Mouse (Mus musculus): Measurements from ENCODE around the gene Tspan17.

The Tspan17 gene

DNA sequence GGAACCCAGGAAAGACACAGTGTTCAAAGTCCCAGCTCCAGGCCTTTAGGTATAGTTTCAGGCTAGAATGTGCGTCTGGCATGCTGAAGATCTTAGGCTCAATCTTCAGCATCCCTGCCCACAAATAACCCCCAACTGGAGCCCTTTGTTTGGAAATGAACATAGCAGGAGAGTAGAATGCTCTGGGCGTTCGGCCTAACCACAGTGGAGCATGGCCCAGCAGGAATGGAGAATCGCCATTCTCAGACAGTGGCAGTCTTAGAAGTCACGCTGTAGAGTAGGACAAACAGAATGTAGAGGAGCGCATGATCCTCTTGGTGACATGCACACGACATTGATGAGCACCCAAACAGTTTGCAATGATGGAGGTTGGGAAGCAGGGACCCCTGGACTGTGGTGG is 28.3 kb upstream of the Tspan17 start:
- WGBS = 46% methylated on average over 7 of the region's 7 CpGs

DNA sequence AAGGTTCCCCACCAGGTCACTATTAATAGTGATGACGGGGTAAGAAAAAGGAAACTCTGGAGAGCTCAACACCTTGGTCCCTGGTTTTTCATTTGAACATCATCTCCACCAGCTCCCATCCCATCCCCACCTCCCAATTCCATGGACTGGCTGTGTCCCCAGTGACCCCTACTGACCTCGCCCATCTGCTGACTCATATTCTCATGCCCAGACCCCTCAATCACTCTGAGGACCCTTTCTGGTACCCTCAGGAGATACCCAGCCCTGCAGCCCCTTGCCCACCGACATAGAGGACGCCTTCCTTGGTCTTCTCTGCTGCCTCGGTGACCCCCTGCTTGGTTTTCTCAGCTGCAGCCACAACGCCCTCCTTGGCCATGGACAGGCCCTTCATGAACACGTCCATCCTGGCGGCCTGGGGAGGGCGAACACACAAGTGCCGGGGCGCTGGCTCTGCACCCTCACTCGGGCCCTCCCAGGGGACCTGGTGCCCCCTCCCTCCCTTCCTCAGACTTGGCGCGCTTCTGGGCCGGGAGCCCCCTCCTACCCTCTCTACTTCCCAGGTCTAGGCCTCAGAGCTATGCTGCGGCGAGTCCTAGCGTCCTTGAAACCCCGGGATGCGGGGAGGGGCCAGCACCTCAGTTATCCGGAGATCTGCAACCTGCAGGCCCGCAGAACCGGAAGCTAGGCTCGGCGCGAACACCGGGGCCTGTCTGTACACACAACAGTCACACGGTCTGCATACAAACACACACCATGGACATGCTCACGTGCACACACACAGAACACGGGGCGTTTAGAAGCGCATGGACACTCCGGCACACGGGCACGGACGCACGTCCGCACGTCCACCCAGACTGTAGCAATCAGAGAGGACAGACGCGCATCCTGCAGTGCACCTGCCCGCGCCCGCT is 23.6 kb upstream of the Tspan17 start:
- WGBS = 5% methylated on average over 44 of the region's 44 CpGs

DNA sequence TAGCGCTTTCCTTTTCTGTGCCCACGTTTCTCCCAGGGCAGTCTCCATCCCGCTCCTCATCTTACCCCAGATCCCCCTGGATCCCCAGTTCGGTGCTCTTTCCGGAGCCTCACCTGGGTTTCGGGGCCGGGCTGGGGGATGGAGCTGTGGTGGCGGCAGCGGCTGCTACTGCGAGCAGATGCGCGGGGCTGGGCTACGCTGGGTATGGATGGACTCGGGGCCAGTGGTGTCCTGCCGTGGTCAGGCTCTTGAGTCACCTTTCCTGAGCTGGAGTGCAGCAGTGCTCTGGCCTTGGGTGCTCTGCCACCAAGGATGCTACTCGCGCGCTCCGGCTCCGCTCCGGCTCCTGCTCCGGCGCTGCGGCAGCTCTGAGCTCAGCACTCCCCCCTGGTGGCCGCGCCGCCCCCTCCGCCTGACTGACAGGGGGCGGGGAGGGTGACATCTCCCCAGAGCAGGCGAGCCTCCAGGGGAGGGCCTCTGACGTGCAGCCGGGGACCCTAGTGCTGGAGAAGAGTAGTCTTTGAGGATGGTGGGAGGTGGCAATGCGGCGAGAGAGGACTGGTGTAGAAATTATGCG is 22.9 kb upstream of the Tspan17 start, which contains the start of gene Sncb:
Sncb (minus strand) TSS at position 404 of the 577 bp plus-strand sequence.
- under 1% methylated on average over 35 of the region's 35 CpGs for WGBS

DNA sequence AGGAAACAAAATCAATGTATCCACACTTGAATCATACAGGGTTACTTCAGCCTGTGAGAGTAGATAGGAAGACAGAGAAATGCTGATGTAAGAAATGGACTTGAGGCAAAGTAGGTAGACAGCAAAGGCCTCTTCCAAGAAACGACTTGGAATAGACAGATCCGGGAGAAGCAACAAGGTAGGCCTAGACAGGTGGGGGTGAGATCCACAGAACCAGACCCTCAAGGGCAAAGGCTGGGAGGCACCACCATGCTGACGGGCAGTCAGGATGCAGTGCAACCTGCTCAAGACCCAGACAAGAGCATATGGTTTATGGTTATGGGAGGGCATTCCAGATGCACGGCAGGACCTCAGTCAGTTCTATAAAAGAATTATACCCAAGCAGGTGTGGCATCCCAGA is 22.2 kb upstream of the Tspan17 start:
- WGBS = 72% methylated on average over 4 of the region's 4 CpGs

DNA sequence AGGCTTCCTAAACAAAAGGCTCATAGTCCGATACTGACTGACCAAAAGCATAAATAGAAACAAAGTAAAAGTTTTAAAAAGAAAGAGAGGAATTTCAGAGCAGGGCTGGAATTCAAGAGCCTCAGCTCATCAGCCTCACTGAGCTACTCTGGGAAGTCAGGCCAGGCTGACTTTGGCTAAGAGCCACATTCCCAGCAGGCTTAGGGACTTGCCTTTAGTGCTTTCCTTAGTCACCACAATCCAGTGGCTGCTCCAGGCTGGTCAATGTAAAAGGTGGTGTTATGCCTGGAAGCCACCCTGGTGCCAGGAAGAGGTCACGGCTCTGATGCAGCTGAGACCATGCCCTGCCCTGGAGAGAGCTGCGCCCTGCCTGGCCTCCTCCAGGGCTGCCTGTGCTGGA is 8.6 kb upstream of the Tspan17 start:
- 55% methylated on average over 3 of the region's 3 CpGs for whole genome bisulfite sequencing

DNA sequence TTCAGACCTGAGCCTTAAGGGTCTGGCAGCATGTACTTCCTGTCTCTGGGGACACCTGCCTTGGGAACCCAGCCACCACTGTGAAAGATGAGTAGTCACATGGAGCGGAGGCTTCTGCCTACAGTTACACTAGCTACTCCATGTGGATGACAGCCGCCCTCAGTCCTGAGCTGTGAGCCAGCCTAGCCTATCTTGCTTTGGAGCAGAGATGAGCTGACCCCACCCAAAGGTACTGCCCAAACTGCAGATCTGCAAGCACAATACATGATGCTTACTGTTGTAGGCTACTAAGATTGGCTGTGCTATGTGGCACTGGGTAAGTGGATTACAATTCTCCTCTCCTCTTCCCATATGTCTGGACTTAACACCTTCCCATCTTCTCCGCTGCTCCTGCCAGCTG is 8.1 kb upstream of the Tspan17 start:
- 60% methylated on average over 3 of the region's 3 CpGs for WGBS

DNA sequence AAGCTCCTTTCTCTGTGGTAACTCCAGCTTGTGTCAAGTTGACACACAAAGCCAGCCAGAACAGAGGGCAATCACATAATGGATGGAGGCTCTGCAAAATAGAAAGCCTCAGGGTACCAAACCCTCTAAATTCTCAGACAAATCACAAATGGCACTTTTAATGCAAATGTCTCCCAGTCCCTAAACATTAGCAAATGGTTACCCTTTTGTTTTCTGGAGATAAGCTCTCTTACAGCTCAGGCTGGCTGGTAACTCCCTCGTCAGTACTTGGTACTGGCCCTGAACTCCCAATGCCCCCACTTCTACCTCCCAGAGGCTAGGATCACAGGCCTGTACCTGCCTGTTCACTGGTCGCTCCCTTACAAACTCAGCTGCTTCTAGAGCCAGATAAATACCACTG is 5.9 kb upstream of the Tspan17 start:
- 75% methylated on average over 2 of the region's 2 CpGs for WGBS

DNA sequence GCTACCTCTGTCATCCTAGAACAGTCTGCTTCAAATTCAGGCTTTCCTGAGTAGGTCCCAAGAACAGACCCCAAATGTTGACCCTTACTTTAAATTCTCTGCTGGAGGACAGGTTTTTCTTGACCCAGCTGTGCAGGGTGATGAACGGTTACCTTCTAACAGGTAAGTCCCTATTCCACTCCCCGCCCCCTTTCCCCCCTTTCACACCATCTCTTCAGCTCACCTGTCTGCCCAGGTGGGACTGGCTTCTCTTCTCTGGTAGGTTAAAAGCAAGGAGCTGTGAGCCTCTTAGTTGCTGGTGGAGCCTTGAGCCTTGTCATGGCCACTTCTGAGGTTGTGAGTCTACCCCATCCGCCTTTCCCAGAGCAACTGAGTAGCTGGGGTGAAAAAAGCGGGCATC is 5.5 kb upstream of the Tspan17 start, which contains the start of gene Eif4e1b:
Eif4e1b (plus strand) TSS at position 301 of the 400 bp plus-strand sequence.
- 91% methylated on average over 4 of the region's 4 CpGs for WGBS

DNA sequence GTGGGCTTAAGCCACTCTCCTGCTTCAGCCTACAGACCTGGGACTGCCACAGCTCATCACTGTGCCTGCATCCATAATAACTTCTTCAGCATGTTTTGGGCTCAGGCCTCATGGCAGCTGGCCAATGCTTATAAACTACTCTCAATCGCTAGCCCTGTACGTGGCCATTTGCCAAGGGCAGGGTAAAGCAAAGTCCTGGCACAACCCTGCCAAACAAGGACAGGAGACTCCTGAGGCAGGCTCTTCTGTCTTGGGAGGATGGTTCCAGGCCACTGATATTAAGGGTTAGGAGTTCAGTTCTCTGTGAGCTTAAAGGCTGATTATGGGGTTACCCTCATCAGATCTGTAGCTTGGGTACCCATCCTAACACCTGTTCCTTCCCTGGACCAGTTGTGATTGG is 1.6 kb upstream of the Tspan17 start:
- WGBS = 28% methylated on average over 2 of the region's 2 CpGs

DNA sequence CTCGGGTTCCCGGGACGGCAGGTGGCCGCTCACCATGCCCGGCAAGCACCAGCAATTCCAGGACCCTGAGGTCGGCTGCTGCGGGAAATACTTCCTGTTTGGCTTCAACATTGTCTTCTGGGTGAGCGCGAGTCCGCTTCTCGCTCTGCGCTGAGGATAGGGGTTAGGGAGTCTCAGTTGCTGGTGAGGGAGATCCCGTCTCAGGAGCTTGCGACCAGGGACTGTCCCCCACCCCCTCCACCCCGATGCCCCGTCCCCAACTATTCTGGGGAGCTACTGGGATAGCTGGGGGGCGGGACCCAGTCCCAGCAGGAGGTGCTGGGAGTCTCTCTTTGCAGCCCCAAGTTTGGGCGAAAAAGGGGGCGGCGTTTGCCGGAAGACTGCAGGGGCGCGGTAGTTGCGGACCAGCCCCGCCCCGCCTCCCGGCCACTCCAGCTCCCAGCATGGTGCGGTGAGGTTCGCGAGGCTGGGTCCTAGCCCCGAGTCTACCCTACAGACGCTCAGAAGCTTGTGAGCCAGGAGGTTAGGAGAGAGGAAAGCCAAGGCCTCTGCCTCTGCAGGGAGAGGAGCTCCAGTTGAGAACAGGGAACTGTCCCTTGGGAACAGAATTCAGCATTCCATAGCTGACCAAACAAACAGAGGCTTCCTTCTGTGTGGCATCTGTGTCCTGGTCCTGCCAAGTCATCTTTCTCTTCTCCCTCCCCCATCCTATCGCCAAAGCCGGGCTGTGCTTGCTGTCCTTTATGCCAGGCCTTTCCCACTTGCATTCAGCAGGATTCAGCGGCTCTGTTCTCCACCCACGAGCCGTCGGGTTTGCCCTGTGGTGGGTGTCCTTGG is 602 bp downstream of the Tspan17 start:
- 1% methylated on average over 37 of the region's 38 CpGs for WGBS

DNA sequence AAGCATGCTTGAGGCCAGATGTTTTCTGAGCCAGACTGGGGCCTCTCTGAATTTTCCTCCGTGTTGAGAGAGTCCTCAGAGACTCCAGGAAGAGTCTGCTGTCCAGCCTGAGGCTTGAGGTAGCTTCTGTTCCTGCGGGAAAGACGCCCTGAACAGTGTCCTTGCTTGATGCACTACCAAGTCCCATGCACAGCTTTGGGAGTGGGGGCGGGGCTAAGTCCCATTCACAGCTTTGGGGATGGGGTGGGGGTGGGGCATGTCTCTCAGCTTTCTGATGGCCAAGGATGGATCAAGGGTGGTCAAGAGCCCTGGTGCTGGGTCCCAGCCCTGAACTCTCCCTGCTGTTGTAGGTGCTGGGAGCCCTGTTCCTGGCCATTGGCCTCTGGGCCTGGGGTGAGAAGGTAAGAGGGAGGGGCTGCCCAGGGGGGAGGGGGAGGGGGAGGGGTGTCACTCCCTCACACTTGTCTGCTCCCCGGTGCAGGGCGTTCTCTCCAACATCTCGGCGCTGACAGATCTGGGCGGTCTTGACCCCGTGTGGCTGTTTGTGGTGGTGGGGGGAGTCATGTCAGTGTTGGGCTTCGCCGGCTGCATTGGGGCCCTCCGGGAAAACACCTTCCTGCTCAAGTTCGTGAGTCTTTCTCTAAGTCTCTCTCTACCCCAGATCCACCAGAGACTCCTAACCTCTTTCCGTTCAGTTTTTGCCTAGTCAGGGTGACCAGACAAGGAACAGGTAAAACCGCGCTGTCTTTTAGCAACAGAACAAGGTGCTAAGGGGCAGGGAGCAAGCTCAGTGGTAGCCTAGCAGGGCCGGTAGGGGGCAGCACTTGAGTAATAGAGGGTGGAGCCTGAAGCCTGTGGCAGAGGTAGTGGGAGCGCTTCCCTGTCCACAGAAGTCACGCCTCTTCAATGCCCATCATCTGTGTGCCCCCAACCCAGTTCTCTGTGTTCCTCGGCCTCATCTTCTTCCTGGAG is 3.4 kb downstream of the Tspan17 start:
- 42% methylated on average over 21 of the region's 21 CpGs for WGBS

DNA sequence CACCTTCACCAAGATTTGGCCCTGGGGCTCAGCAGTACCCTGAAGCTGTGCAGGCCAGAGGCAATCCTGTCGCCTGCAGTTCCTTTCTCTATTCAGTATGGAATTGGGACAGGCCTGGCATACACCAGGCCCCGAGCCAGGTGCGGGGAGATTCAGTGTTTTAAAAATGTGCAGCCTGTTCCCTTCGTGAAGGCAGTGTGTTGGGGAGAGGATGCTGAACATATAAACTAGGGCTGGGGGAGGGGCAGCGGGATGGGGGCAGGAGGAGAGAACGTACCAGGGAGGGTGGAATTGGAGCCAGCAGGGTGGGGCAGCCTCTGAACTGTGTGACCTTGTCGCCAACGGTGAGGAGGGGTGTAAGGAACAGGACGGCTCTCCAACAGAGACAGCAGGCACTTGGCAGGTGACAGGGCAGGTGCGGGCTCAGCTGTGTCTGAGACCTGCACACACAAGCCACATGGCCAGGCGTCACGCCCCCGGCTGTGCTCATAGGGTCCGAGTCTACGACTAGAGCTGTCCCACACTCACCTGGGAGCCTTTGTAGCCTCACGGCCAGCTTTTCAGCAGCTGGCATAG is 4.9 kb downstream of the Tspan17 start:
- WGBS = 68% methylated on average over 16 of the region's 16 CpGs

DNA sequence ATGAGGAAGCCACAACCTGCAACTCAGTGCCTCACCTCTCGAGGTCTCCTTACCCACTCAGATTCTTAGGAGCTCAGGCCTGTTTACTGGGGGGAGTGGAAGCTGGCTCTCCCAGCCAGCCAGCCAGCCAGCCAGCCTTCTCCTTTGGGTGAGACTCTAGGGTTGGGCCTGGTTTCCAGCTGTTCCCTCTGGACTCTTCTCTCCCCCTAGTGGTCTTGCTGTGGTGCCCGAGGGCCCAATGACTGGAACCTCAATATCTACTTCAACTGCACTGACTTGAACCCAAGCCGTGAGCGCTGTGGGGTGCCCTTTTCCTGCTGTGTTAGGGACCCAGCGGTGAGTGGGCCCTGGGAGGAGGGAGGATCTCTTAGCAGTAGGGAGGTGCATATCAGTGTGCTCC is 5.7 kb downstream of the Tspan17 start:
- 66% methylated on average over 5 of the region's 5 CpGs for WGBS

DNA sequence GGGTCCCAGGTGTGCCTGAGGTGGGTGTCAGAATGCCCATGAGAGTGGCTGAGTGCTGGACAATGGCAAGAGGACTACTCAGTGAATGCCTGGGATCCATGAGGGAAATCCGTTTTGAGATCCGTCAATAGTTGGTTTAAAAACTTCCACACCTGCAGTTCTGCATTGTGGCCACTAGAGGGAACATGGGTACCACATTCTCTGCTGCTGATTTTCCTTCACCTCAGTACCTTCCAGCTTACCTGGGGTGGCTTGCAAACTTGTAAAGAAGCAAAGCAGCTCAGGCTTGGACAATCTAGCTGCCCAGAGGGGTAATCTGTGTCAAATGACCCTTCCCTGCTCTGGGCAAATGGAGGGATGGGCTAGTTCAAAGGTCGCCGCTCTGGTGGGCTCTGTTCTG is 8.2 kb downstream of the Tspan17 start:
- WGBS = 37% methylated on average over 4 of the region's 4 CpGs

DNA sequence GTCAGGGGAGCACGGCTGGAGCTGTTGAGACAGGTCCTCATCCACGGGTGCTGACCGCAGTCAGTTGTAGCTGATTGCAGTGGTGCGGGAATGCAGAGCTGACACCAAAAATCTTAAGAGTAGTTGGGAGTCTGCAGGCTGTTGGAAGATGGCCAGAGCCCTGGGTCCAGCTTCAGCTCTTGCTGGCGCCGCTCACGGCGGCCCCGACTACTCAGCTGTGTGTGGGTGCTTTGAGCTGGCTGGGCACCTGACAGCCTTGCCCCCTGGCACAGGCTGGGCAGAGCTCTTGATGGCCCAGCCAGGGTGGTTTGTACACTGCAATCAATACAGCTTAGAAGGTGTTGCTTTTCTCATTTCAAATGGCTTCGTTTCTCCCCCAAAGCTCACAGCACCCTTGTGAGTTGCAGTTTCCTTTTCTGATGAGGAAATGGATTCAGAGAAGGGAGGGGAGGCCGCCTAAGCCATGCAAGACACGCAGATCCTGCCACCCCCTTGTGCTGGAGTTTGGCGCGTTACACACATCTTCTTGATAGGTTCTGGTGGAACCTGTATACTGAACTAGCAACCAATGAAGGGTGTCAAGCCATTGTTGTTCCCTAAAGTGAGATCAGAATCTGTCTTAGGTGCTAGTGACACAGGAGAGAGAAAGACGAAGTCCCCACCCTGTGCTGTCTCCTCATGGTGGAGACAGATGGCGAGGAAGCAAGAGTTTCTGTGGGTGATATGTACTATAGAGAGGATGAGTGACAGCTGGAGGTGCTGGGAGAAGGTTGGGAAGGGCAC is 8.9 kb downstream of the Tspan17 start:
- whole genome bisulfite sequencing = 44% methylated on average over 16 of the region's 16 CpGs

DNA sequence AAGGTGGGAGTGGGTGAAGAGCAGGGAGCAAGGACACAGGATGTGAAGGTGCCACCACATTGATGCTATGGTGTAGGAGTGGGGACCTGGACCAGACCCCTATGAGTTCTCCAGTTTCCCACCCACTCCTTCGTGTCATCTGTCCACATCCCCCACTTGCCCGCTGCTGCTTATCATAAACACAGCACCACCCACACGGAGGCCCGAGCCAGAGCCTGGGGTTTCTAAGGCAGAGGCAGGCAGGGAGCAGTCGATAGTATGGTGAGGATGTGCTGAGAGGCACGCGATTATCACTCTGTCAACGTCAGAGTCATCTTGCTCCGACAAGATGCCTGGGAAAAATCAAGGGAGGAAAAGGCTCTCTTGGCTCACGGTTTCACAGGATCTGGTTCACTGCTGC is 9.6 kb downstream of the Tspan17 start:
- 54% methylated on average over 10 of the region's 10 CpGs for WGBS

DNA sequence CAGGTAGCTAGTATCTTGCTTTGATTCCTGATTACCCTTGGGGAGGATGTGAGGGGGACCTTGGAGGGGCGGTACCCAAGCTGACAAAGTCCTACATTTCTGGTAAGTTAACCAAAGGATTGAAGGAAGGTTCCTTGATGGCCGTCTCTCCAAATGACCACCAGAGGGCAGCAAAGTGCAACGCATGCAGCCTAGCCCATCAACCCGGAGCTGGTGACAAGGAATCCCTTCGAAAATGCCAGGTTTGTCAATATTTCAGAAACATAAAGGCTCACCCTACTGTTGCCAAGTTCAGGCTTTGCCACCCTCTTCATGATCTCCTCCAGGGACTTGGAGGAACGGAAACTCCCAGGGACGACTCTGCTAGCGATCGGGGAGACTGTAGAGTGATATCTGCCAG is 10.5 kb downstream of the Tspan17 start:
- 5% methylated on average over 9 of the region's 9 CpGs for WGBS

DNA sequence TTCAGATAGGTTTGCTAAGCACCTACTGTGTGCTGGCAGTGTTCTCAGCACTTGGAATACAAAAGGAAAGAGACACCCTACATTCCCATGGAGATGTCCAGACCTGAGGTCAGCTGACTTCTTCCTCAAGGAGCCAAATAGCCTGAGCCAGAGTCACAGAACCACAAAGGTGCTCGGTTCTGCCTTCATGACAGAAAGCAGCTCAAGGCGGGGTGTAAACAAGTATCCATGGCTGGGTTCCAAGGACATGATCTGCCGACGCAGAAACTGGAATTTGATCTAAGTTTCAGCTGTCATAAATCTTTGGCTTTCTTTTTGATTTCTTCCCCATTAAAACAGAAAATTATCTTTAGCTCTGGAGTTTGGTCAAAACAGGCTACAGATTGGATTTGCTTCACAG is 11.0 kb downstream of the Tspan17 start:
- 50% methylated on average over 4 of the region's 4 CpGs for WGBS

DNA sequence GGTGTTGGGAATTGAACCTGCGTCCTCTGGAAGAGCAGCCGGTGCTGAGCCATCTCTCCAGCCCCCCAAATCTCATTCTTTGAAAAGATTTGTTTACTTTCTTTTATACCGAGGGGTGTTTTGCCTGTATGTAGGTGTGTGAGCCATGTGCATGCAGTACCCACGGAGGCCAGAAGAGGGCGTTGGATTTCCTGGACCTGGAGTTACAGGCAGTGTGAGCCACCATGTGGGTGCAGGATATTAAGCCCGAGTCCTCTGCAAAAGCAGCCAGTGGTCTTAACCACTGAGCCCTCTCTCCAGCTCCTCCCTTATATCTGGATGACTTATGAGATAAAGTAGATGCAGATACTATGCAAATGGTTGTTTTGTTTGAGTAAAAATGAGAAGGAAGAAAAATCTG is 13.8 kb downstream of the Tspan17 start:
- 83% methylated on average over 6 of the region's 6 CpGs for WGBS

Data from cerebral cortex, adult 2 months (tissue).